Mouse (Mus musculus): ENCODE measurements around the gene Gal3st2b. TPM values are rescaled to one million over a fixed set of nuclear protein-coding genes. Genes with fewer than 3 reads are reported as not detected.
"Not testable (repeated sequence)": the region's sequence is repeated elsewhere in the genome, so short reads cannot be mapped to it uniquely, and the experiment has no call there.

The Gal3st2b gene
- total and polyA plus RNA-seq, 3 experiments, result 0.64 to 1.7 (median 0.76) TPM

DNA sequence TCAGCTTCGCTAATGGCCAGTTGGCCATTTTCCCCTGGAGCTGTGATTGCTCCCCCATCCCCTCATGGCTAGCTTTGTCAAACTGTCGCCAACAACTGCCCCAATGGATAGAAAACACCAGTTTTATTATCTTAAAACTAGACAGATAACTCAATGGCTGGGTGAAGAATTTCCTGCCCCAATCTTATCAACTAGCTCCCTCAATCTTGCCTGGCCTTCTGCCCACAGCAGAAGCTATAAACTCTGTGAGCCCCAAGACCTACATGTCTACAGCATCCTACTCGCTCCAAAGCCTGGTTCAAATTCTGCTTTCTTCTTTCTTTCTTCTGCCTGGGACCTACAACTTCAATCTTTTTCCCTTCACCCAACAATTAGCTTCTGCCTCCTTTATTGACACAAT lies 951 bp upstream of the Gal3st2b start:
- intact Hi-C loops (cut with DNase I), result loop anchor here (5.0 to 10.0 kb wide), 2 partner anchors 82 to 160 kb away; no protein-coding TSS in a partner anchor
- not testable (repeated sequence) for H3K36me3 ChIP-seq (ENCODE audit: control insufficient read depth, insufficient read depth, low read length); H3K27ac ChIP-seq; H3K4me1 ChIP-seq (ENCODE audit: control insufficient read depth, insufficient read depth, low read length); H3K9ac ChIP-seq (ENCODE audit: low read depth, low read length); H3K79me2 ChIP-seq (replicated peaks; ENCODE audit: control insufficient read depth, insufficient read depth, low read length); DNase-seq; H3K27me3 ChIP-seq (ENCODE audit: control insufficient read depth, insufficient read depth, low read length); H3K4me3 ChIP-seq
- 51% methylated on average over 3 of the region's 3 CpGs for WGBS

- H3K4me3 ChIP-seq; H3K27ac ChIP-seq; H3K9ac ChIP-seq (ENCODE audit: low read depth, low read length); H3K4me1 ChIP-seq (ENCODE audit: control insufficient read depth, insufficient read depth, low read length); DNase-seq; H3K36me3 ChIP-seq (ENCODE audit: control insufficient read depth, insufficient read depth, low read length); H3K27me3 ChIP-seq (ENCODE audit: control insufficient read depth, insufficient read depth, low read length); H3K79me2 ChIP-seq (replicated peaks; ENCODE audit: control insufficient read depth, insufficient read depth, low read length): not testable (repeated sequence)
- 54% methylated on average over 1 of the region's 1 CpGs for WGBS
- intact Hi-C loops (cut with DNase I), result loop anchor here (5.0 to 10.0 kb wide), 2 partner anchors 84 to 159 kb away; no protein-coding TSS in a partner anchor
Observed at GRCm38 (mm10) chr1:93918775-93919174, 664 bp downstream of the Gal3st2b start.

DNA sequence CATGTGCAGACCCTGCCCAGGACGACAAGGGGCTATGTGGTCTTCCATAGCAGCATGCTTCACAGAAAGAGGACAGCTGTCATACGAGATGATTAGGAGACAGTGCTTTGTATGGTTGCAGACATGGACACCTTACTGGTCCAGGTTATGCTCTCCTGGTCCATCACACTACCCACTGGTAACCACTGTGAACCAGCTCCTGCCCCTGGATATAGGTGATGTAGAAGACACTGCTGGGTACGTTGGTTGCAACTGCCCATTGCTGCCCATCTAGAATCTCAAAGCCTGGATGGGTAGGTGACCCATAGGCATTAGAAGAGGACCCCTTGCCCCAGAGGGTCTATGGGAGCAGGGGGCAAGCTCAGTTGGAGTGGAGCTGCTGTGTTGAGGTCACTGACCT lies 1.2 kb downstream of the Gal3st2b start:
- DNase-seq; H3K27ac ChIP-seq; H3K27me3 ChIP-seq (ENCODE audit: control insufficient read depth, insufficient read depth, low read length); H3K4me1 ChIP-seq (ENCODE audit: control insufficient read depth, insufficient read depth, low read length); H3K36me3 ChIP-seq (ENCODE audit: control insufficient read depth, insufficient read depth, low read length); H3K79me2 ChIP-seq (replicated peaks; ENCODE audit: control insufficient read depth, insufficient read depth, low read length); H3K9ac ChIP-seq (ENCODE audit: low read depth, low read length); H3K4me3 ChIP-seq: not testable (repeated sequence)
- intact Hi-C loops (cut with DNase I), result loop anchor here (5.0 to 10.0 kb wide), 2 partner anchors 85 to 158 kb away; no protein-coding TSS in a partner anchor
- 85% methylated on average over 3 of the region's 3 CpGs for WGBS

DNA sequence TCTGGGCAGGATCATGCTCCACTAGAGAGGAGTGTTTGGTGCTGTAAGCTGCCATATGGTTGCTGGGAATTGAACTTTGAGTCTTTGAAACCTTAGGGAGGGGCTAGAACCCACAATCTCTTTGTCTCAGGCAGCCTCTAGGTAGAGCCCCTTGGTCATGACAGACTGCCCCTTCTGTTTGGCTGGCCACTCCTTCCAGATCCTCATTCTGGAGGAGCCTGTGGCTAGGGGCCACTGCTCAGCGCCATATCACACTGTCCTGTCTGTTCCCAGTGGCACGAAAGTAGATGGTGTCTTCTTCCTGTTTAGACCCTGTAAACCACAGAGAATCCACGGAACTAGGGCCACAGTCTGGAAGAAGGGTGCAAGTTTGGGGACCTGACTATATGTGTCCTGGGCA lies 4.5 kb downstream of the Gal3st2b start:
- H3K4me1 ChIP-seq (ENCODE audit: control insufficient read depth, insufficient read depth, low read length); intact Hi-C loops (cut with DNase I); H3K9ac ChIP-seq (ENCODE audit: low read depth, low read length); H3K79me2 ChIP-seq (replicated peaks; ENCODE audit: control insufficient read depth, insufficient read depth, low read length); H3K27me3 ChIP-seq (ENCODE audit: control insufficient read depth, insufficient read depth, low read length); H3K4me3 ChIP-seq; H3K27ac ChIP-seq; DNase-seq; H3K36me3 ChIP-seq (ENCODE audit: control insufficient read depth, insufficient read depth, low read length): not testable (repeated sequence)
- 79% methylated on average over 3 of the region's 3 CpGs for WGBS

- H3K27ac ChIP-seq; H3K27me3 ChIP-seq (ENCODE audit: control insufficient read depth, insufficient read depth, low read length); H3K79me2 ChIP-seq (replicated peaks; ENCODE audit: control insufficient read depth, insufficient read depth, low read length); intact Hi-C loops (cut with DNase I); H3K4me1 ChIP-seq (ENCODE audit: control insufficient read depth, insufficient read depth, low read length); H3K4me3 ChIP-seq; DNase-seq; H3K9ac ChIP-seq (ENCODE audit: low read depth, low read length); H3K36me3 ChIP-seq (ENCODE audit: control insufficient read depth, insufficient read depth, low read length): not testable (repeated sequence)
- 47% methylated on average over 2 of the region's 2 CpGs for WGBS
Observed at GRCm38 (mm10) chr1:93923098-93923497, 5.0 kb downstream of the Gal3st2b start.

DNA sequence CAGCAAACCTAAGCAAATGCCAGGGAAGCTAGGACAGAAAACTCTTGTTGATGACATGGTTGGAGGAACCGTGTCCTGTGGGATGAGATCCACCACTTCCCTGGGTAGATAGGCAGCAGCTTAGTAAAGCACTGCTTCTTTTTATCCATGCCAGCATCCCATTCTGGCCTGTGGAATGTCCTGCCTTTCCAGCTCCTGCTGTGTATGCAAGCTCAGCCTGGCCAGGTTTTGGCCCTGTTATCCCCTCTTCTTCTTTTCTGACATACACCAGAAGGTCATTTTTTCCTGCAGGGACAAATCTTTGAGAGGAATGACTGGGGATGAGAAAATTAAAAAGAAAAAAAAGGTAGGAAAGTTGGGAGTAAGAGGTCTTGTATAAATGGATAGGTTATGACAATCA lies 17.3 kb downstream of the Gal3st2b start:
- DNase-seq; H3K4me3 ChIP-seq; H3K9ac ChIP-seq (ENCODE audit: low read depth, low read length); H3K27me3 ChIP-seq (ENCODE audit: control insufficient read depth, insufficient read depth, low read length); H3K79me2 ChIP-seq (replicated peaks; ENCODE audit: control insufficient read depth, insufficient read depth, low read length); H3K36me3 ChIP-seq (ENCODE audit: control insufficient read depth, insufficient read depth, low read length); H3K27ac ChIP-seq; intact Hi-C loops (cut with DNase I); H3K4me1 ChIP-seq (ENCODE audit: control insufficient read depth, insufficient read depth, low read length): not testable (repeated sequence)
- WGBS, result 82% methylated on average over 1 of the region's 1 CpGs

DNA sequence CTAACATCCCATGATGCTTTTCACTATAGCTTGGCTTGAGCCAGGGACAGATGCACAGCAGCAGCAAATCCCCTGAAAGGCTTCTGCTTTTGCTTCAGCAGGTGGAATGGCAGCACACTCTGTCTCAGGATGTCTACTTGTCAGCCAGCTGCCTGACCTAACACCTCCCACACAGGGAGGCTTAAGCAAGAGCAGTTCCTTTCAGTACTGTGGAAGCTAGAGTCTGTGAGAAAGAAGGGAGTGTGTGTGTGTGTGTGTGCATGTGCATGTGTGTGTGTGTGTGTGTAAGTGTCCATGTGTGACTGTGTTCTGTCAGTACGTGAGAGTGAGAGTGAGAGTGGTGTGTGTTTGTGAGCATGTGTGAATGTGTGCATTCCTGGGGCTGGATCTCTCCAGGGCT lies 19.7 kb downstream of the Gal3st2b start:
- H3K9ac ChIP-seq (ENCODE audit: low read depth, low read length); H3K27ac ChIP-seq; H3K4me1 ChIP-seq (ENCODE audit: control insufficient read depth, insufficient read depth, low read length); H3K4me3 ChIP-seq; H3K36me3 ChIP-seq (ENCODE audit: control insufficient read depth, insufficient read depth, low read length); DNase-seq; H3K79me2 ChIP-seq (replicated peaks; ENCODE audit: control insufficient read depth, insufficient read depth, low read length); H3K27me3 ChIP-seq (ENCODE audit: control insufficient read depth, insufficient read depth, low read length); intact Hi-C loops (cut with DNase I): not testable (repeated sequence)
- 69% methylated on average over 1 of the region's 1 CpGs for WGBS

DNA sequence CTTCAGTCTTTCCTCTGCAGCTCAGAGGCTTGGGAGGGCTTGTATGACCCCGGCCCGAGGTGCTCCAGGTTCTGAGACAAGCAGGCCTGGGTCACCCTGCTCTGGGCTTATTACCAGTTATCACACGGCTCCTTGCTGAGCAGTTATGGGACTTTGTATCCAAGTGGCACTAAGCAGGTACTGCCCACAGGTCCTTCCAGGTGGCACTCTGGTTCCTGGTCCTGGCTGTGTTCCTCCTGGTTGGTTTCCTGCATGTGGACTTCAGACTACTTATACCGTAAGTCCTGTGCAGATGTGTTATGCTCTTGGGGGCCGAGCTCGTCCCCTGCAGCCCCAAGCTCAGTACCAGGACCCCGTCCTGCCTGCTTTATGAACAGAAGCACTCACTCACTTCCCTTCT lies 20.3 kb downstream of the Gal3st2b start:
- H3K9ac ChIP-seq (ENCODE audit: low read depth, low read length); H3K4me3 ChIP-seq; H3K36me3 ChIP-seq (ENCODE audit: control insufficient read depth, insufficient read depth, low read length); intact Hi-C loops (cut with DNase I); H3K4me1 ChIP-seq (ENCODE audit: control insufficient read depth, insufficient read depth, low read length); H3K27me3 ChIP-seq (ENCODE audit: control insufficient read depth, insufficient read depth, low read length); H3K27ac ChIP-seq; H3K79me2 ChIP-seq (replicated peaks; ENCODE audit: control insufficient read depth, insufficient read depth, low read length); DNase-seq: not testable (repeated sequence)
- 81% methylated on average over 7 of the region's 7 CpGs for WGBS

- intact Hi-C loops (cut with DNase I); H3K27me3 ChIP-seq (ENCODE audit: control insufficient read depth, insufficient read depth, low read length); H3K4me3 ChIP-seq; H3K79me2 ChIP-seq (replicated peaks; ENCODE audit: control insufficient read depth, insufficient read depth, low read length); H3K9ac ChIP-seq (ENCODE audit: low read depth, low read length); DNase-seq; H3K36me3 ChIP-seq (ENCODE audit: control insufficient read depth, insufficient read depth, low read length); H3K27ac ChIP-seq; H3K4me1 ChIP-seq (ENCODE audit: control insufficient read depth, insufficient read depth, low read length): not testable (repeated sequence)
- WGBS, result no CpG with 5 or more reads among the region's 11 CpGs
Observed at GRCm38 (mm10) chr1:93949087-93949486, 31.0 kb downstream of the Gal3st2b start.

DNA sequence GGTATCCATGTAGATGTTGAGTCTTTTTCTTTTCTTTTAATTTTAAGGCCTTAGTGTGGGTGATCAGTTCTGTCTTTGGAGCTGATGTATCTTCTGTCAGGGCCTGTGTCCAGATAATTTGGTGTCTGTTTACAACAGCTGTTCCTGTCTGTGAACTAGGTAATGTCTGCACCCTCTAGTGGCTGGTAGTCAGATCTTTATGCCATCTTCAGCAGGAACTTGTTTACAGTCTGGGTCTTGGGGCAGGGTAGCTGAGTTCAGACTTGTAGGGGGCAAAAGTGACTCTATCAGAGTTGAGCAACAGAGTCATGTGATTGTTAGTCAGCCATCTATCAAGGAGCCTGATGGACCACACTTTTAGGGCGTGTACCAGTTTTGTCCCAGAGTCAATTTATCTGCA lies 48.4 kb downstream of the Gal3st2b start:
- H3K4me3 ChIP-seq; H3K79me2 ChIP-seq (replicated peaks; ENCODE audit: control insufficient read depth, insufficient read depth, low read length); H3K36me3 ChIP-seq (ENCODE audit: control insufficient read depth, insufficient read depth, low read length); H3K9ac ChIP-seq (ENCODE audit: low read depth, low read length); intact Hi-C loops (cut with DNase I); DNase-seq; H3K27me3 ChIP-seq (ENCODE audit: control insufficient read depth, insufficient read depth, low read length); H3K4me1 ChIP-seq (ENCODE audit: control insufficient read depth, insufficient read depth, low read length); H3K27ac ChIP-seq: not testable (repeated sequence)
- no CpG with 5 or more reads among the region's 1 CpGs for WGBS
